Mouse (Mus musculus) cerebellum, adult 9-11 months (tissue): Measurements from ENCODE around the gene Cat.

ENCODE experiments used
- DNase-seq: peaks from one replicate; pipeline ENCODE4 v3.0.0; 2022

Gene Cat

GRCm38 (mm10) chr2:103476657-103477056 lies 8.3 kb downstream of the Cat start:
- DNase-seq, result no peak

DNA sequence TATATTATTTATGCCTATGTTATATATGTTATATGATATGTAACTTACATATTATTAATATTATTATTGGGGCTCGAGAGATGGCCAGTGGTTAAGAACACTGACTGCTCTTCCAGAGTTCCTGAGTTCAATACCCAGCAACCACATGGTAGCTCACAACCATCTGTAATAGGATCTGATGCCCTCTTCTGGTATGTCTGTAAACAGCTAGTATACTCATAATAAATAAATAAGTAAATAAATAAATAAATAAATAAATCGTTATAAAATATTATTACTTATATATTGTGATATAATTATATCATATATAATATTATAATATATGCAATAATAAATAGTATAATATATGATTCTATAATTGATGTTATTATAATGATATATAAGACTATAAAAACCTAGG lies 8.8 kb downstream of the Cat start:
- no peak for DNase-seq

GRCm38 (mm10) chr2:103473362-103473761 lies 11.6 kb downstream of the Cat start:
- DNase-seq, result no peak

GRCm38 (mm10) chr2:103466984-103467588 lies 17.9 kb downstream of the Cat start:
- peak; percentile 75 for DNase-seq

DNA sequence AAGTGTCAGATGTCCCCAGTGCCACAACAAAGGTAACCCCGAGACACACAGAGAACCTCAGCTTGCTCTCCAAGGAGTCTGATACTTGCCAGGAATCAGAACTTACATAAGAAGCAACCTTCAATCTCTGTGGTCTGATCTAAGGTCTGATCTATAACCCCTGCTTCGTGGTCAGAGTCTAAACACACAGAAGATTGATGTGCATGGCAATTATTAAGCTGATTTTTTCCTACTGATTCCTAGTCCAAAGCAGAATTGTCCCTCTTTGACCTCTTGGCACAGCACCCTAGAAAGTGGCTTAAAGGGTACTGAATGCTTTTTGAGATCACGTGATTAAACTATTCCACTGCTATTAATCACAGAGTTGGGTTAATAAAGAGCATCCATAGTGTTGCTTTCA lies 18.7 kb downstream of the Cat start:
- no peak for DNase-seq

DNA sequence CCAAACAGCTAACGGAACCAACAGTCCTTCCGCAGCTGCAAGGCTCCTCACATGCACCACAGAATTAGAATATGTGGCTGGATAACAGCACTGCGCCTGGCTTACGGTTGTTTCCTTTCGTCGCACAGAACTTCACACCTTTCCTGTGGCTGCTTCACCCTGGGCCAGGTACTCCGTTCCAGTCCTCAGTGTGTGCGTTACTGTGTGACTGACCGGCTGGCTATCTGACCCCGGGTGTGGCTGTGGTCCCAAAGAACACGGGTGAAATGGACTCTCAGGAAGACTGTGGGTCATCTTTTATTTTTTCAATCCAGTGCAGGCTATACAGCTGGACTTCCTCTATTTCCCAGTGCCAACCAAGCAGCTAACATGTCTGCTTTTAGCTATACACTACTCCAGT lies 19.5 kb downstream of the Cat start:
- DNase-seq, result no peak

- DNase-seq, result no peak
Measured at GRCm38 (mm10) chr2:103464524-103464923, 20.4 kb downstream of the Cat start.

- no peak for DNase-seq
Measured at GRCm38 (mm10) chr2:103462746-103463145, 22.2 kb downstream of the Cat start.

DNA sequence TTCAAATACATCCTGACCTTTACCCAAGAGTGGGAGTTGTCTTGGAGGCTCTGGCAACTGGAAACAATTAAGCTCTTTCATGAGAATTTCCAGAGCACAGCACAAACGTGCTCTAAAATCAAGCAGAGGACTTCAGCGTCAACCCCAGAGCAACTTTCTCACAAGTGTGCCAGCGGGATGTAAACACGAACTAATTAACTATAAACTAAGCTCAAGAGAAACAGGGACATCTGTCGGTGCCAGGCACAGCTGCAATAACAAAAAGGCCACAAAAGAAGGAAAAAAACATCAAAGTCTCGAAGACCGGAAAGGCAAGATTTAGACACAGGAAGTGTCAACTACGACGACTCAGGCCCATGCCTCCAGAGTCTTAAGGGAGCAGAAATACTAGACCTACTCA lies 23.2 kb downstream of the Cat start:
- no peak for DNase-seq

DNA sequence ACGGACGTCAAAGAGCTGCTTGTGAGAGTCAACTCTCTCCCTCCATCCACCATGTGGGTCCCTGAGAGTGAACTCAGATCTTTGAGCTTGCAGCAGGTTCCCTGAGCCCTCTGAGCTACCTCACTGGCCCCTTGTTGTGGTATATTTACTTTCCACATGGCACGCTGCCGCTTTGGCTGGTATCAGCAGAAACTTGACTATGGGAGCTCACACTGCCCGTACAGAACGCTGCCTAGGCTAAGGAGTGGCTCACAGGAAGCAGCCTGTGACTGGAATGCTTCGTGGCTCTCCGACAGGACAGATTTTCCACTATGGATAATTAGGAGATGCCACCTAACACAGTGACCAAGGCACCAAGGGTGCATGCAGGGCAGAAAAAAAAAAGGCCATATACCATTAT lies 23.8 kb downstream of the Cat start:
- DNase-seq, result no peak

- DNase-seq, result no peak
Measured at GRCm38 (mm10) chr2:103459069-103459468, 25.9 kb downstream of the Cat start.

DNA sequence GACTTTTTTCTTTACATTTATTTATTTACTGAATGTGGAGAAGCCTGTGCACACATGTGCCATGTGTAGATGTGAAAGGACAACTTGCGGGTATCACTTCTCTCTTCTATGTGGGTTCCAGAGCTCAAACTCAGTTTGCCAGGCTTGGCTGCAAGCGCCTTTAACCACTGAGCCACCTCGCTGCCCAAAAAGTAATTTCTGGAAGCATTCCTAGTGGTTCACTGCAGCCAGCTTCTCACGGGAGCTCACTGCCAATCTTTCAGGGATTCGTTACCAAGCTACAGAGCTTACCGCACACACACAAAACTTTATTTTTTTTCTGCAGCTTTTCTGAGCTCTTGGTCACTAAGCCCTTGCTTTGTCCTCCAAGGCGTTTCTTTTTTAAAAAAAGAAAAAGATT lies 27.3 kb downstream of the Cat start:
- DNase-seq, result no peak

DNA sequence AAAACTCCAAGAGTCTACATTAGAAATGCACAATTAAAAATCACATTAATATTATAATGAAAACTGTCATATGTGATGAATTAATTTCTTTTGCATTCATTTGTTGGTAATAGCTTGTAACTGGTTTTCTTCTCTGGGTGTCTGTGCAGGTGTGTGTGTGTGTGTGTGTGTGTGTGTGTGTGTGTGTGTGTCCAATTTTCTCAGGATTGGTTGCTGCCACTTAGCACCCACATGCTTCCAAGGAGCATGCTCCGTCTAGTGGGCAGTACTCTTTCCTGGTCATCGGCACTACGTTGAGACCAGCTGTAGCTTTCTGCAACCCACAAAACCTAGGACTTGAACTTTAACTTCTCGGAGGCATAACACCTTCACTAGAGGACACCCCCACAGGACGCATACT lies 27.9 kb downstream of the Cat start:
- no peak for DNase-seq

DNA sequence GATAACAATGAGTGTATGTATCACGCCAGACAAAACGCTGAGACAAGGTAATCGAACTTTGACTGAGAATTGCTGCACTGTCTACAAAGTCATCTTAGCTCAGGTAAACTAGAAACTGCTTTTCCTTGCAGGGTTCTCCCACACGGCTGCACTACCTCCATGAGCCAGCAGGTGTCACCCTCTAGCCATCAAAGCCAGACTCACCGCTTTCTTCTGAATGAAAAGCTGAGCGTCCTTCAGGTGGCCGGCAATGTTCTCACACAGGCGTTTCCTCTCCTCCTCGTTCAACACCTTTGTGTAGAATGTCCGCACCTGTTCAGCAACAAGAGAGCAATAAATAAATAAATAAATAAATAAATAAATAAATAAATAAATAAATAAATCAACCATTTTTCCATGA lies 28.3 kb downstream of the Cat start:
- DNase-seq, result peak; percentile 70

DNA sequence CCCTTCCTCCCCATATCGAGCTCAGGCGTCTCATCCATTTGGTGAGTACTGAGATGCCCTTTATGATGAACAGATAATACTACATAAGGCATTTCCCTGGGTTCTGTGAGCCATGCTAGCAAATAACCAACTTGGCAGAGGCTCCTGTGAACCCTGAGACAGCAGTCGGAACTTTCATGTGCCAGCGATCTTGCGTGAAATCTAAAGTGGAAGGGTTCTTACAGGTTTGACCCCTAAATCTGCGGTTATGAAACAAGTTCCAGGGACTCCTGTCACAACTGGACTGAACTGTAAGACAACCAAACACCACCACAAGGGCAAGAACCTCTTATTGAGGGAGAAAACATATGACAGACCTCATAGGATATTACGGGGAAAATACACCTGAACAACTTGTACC lies 29.2 kb downstream of the Cat start:
- no peak for DNase-seq

DNA sequence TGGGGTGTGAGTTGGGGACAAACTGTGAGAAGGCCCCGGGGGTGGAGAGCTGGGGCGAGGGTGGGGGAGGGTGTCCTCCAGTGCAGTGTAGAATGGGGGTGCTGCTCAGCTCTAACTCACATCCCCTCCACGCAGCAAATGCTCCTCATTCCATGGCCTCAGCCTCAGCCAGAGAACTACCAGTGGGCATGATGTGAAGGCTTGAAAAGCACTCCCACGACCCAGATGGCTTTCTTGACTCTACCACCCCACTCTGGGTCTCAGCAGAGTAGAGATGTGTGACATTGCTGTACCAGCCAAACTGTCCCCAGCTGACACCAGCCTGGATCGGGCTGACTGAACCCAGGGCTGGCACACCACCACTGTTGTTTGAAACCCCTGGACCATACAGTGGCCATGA lies 32.4 kb downstream of the Cat start:
- no peak for DNase-seq

- no peak for DNase-seq
Measured at GRCm38 (mm10) chr2:103450267-103450666, 34.7 kb downstream of the Cat start.

DNA sequence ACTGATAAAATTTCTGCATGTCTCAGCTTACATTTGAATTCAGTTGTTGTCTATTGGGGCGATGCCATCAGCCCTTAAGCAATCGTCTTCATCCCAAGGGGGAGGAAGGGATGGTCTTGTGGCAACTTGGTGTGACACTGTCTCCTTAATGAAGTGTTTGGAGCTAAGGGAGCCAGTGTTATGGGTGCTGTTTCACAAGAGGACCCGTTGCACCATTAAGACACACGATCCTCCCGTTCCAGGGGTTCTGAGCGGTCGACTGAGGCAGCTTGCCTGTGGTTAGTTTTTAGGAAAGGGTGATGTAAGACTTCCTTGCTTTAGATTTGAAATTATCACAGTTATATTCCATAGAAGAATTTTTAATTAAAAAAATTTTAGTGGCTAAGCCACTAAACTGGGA lies 35.1 kb downstream of the Cat start:
- DNase-seq, result no peak

- DNase-seq, result no peak
Measured at GRCm38 (mm10) chr2:103448947-103449560, 35.9 kb downstream of the Cat start.

- no peak for DNase-seq
Measured at GRCm38 (mm10) chr2:103446326-103446725, 38.6 kb downstream of the Cat start.

DNA sequence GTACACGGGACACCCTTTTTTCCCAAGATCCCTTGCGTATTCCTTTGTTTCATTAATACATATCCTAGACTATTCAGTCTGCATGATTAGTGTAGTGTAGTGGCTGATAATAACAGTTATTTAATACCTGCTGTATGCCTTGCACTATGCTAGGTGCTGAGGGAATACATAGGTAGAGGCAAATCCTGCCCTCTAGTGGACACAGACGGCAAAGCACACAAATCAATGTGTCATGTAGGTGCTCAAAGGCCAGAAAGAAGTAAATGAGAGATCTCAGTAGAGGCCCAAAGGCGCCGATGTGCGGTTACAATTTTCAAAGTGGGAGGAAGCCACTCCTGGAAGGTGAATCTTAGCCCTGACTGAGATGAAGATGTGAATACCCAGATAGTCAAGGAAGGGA lies 39.2 kb downstream of the Cat start:
- no peak for DNase-seq

DNA sequence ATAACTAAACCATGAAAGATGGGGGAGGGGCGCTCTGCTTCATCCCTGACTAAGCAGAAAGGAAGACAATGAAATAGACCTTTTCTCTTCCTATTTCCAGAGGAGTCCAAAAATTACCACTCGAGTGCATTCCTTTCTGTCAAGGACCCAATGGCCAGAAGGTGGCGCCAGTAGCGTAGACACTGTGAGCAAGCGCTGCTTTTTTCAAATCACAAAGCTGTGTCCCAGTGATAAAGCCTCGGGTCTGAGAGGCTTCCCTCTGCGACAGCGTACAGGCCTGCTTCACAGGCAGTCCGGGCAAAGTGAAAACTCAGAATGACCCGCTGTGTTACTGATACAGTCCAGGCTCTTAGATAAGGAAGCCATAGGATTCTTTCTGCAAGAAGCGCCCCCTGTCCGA lies 45.2 kb downstream of the Cat start:
- peak; percentile 47 for DNase-seq

DNA sequence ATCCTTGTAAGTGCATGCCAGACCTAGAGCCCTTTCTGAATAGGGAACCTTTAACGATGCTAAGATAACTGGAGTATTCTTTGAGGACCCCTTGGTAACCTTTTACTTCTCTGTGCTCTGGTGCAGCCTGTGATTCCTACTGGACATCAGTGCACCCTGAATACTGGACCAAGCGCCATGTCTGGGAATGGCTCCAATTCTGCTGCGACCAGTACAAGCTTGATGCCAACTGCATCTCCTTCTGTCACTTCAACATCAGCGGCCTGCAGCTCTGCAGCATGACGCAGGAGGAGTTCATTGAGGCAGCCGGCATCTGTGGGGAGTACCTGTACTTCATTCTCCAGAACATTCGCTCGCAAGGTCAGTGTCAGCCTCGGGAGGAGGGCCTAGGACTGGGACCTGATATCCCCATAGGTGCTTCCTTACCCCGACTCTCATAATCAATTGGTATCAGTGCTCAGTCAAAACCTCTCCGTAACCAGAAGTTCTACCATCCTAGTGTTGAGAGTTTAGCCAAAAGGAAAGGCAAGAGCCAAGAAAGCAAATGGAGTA lies 45.8 kb downstream of the Cat start:
- peak; percentile 33 for DNase-seq

- DNase-seq, result no peak
Measured at GRCm38 (mm10) chr2:103436534-103436933, 48.4 kb downstream of the Cat start.

GRCm38 (mm10) chr2:103435110-103435509 lies 49.9 kb downstream of the Cat start:
- DNase-seq, result no peak
